Mouse (Mus musculus) midbrain, embryonic 12.5 days (tissue): ENCODE measurements at regions not wholly inside any gene's neighbourhood (a gene's known extent, or its start where the extent isn't known, plus 50 kb on each side); places are given as distances from the start of the nearest gene placed in this dataset.
A peak's percentile ranks its signal among the peaks of the same experiment; 100 is the strongest.

Experiments
- ATAC-seq: fragments of 200-750 bp; cut with Nextera tagmentation; 2 replicates; pipeline ENCODE4 v1.8.0; 2017; ENCODE audit warnings: low read depth, moderate TSS enrichment, moderate library complexity; ENCODE audit not compliant: low FRiP score
- H3K27ac ChIP-seq: fragments of 300-500 bp; sonication (generic); replicated peaks from 2 replicates; pipeline ENCODE4 v1.5.1; 2016; ENCODE audit warnings: mild to moderate bottlenecking
- H3K27me3 ChIP-seq: fragments of 300-500 bp; sonication (generic); 2 replicates; pipeline ENCODE4 v1.6.1; 2016; ENCODE audit warnings: mild to moderate bottlenecking
- H3K36me3 ChIP-seq: fragments of 300-500 bp; sonication (generic); 2 replicates; pipeline ENCODE4 v1.6.1; 2016
- H3K4me1 ChIP-seq: fragments of 300-500 bp; sonication (generic); 2 replicates; pipeline ENCODE4 v1.6.1; 2016
- H3K4me2 ChIP-seq: fragments of 300-500 bp; sonication (generic); replicated peaks from 2 replicates; pipeline ENCODE4 v1.6.1; 2016; ENCODE audit warnings: mild to moderate bottlenecking, moderate library complexity
- H3K4me3 ChIP-seq: fragments of 300-500 bp; sonication (generic); 2 replicates; pipeline ENCODE4 v1.5.1; 2016; ENCODE audit warnings: mild to moderate bottlenecking
- H3K9ac ChIP-seq: fragments of 300-500 bp; sonication (generic); replicated peaks from 2 replicates; pipeline ENCODE4 v1.6.1; 2016; ENCODE audit warnings: mild to moderate bottlenecking, moderate library complexity
- H3K9me3 ChIP-seq: fragments of 300-500 bp; sonication (generic); 2 replicates; pipeline ENCODE4 v1.6.1; 2016; ENCODE audit warnings: mild to moderate bottlenecking
- WGBS: fragments of 180-500 bp; shearing (Covaris S2); methylation state at CpG from one replicate; pipeline ENCODE4 v1.1.7; 2016; 5-methylcytosine and 5-hydroxymethylcytosine counted together

GRCm38 (mm10) chr4:91180241-91181096, 220.1 kb downstream of the Elavl2 start:
- no peaks in the 10 kb centered on the region for H3K9me3 ChIP-seq
- no peak overlapping the region for H3K4me3 ChIP-seq
- H3K36me3 ChIP-seq, result no peaks in the 10 kb centered on the region
- no peaks in the 10 kb centered on the region for H3K4me1 ChIP-seq
- no peak overlapping the region for H3K9ac ChIP-seq
- no peak overlapping the region for H3K27ac ChIP-seq
- H3K4me2 ChIP-seq, result no peak overlapping the region
- ATAC-seq, result no peak; the same call in 1 of the 2 replicates
- H3K27me3 ChIP-seq, result no peaks in the 10 kb centered on the region
- WGBS, result 75% methylated on average over 8 of the region's 8 CpGs

GRCm38 (mm10) chr4:91164280-91165121, 236.1 kb downstream of the Elavl2 start:
- Histone ChIP-seq H3K9ac (no peak overlapping the region), H3K4me1 (no peaks in the 10 kb centered on the region), H3K9me3 (no peaks in the 10 kb centered on the region), H3K4me2 (0 out of 2 replicates have a peak overlapping the region, but pooled peaks have one; percentile 15), H3K27me3 (no peaks in the 10 kb centered on the region), H3K4me3 (no peak overlapping the region), H3K36me3 (no peaks in the 10 kb centered on the region), H3K27ac (no peak overlapping the region; the same call in 1 of the 2 replicates)
- 58% methylated on average over 11 of the region's 11 CpGs for WGBS
- ATAC-seq, result peak; percentile 51

- 62% methylated on average over 7 of the region's 7 CpGs for WGBS
- Histone ChIP-seq H3K36me3 (no peaks in the 10 kb centered on the region), H3K4me1 (no peaks in the 10 kb centered on the region), H3K27ac (no peak overlapping the region), H3K9me3 (no peaks in the 10 kb centered on the region), H3K4me3 (no peak overlapping the region), H3K4me2 (no peak overlapping the region), H3K27me3 (no peaks in the 10 kb centered on the region), H3K9ac (no peak overlapping the region)
- ATAC-seq, result no peak; the same call in 1 of the 2 replicates
Observed at GRCm38 (mm10) chr4:91157047-91157446, 243.5 kb downstream of the Elavl2 start.

- Histone ChIP-seq H3K27ac (no peak overlapping the region), H3K36me3 (no peaks in the 10 kb centered on the region), H3K9me3 (no peaks in the 10 kb centered on the region), H3K4me1 (no peaks in the 10 kb centered on the region), H3K27me3 (no peaks in the 10 kb centered on the region), H3K4me2 (no peak overlapping the region), H3K4me3 (no peak overlapping the region), H3K9ac (no peak overlapping the region)
- no peak for ATAC-seq
- 78% methylated on average over 7 of the region's 7 CpGs for WGBS
Observed at GRCm38 (mm10) chr4:91144666-91145065, 255.9 kb downstream of the Elavl2 start.

GRCm38 (mm10) chr4:91143906-91144305, 256.7 kb downstream of the Elavl2 start:
- ATAC-seq, result no peak
- H3K4me2 ChIP-seq, result no peak overlapping the region
- 88% methylated on average over 5 of the region's 5 CpGs for WGBS
- no peaks in the 10 kb centered on the region for H3K27me3 ChIP-seq
- no peaks in the 10 kb centered on the region for H3K4me1 ChIP-seq
- no peak overlapping the region for H3K4me3 ChIP-seq
- H3K9me3 ChIP-seq, result no peaks in the 10 kb centered on the region
- H3K9ac ChIP-seq, result no peak overlapping the region
- H3K36me3 ChIP-seq, result no peaks in the 10 kb centered on the region
- no peak overlapping the region for H3K27ac ChIP-seq

- H3K4me2 ChIP-seq, result no peak overlapping the region
- WGBS, result 87% methylated on average over 3 of the region's 3 CpGs
- no peaks in the 10 kb centered on the region for H3K36me3 ChIP-seq
- no peak overlapping the region for H3K9ac ChIP-seq
- H3K27ac ChIP-seq, result no peak overlapping the region
- no peaks in the 10 kb centered on the region for H3K4me1 ChIP-seq
- H3K4me3 ChIP-seq, result no peak overlapping the region
- ATAC-seq, result no peak
- no peaks in the 10 kb centered on the region for H3K9me3 ChIP-seq
- H3K27me3 ChIP-seq, result no peaks in the 10 kb centered on the region
Observed at GRCm38 (mm10) chr4:91135327-91135726, 265.3 kb downstream of the Elavl2 start.

GRCm38 (mm10) chr4:91132266-91132665, 268.3 kb downstream of the Elavl2 start:
- no peak overlapping the region for H3K27ac ChIP-seq
- H3K27me3 ChIP-seq, result no peaks in the 10 kb centered on the region
- H3K4me2 ChIP-seq, result no peak overlapping the region
- WGBS, result 93% methylated on average over 7 of the region's 7 CpGs
- no peaks in the 10 kb centered on the region for H3K4me1 ChIP-seq
- H3K9ac ChIP-seq, result no peak overlapping the region
- no peak overlapping the region for H3K4me3 ChIP-seq
- H3K9me3 ChIP-seq, result no peaks in the 10 kb centered on the region
- no peaks in the 10 kb centered on the region for H3K36me3 ChIP-seq
- ATAC-seq, result no peak

GRCm38 (mm10) chr4:91120277-91120676, 280.3 kb downstream of the Elavl2 start:
- H3K4me3 ChIP-seq, result no peak overlapping the region
- H3K9ac ChIP-seq, result no peak overlapping the region
- H3K4me1 ChIP-seq, result no peaks in the 10 kb centered on the region
- H3K27ac ChIP-seq, result no peak overlapping the region
- no peaks in the 10 kb centered on the region for H3K9me3 ChIP-seq
- no peak overlapping the region for H3K4me2 ChIP-seq
- no peak for ATAC-seq
- H3K36me3 ChIP-seq, result no peaks in the 10 kb centered on the region
- WGBS, result 81% methylated on average over 4 of the region's 4 CpGs
- no peaks in the 10 kb centered on the region for H3K27me3 ChIP-seq

- 70% methylated on average over 5 of the region's 5 CpGs for WGBS
- Histone ChIP-seq H3K27me3 (no peaks in the 10 kb centered on the region), H3K36me3 (no peaks in the 10 kb centered on the region), H3K4me2 (no peak overlapping the region), H3K9me3 (no peaks in the 10 kb centered on the region), H3K9ac (no peak overlapping the region), H3K4me1 (no peaks in the 10 kb centered on the region), H3K27ac (no peak overlapping the region), H3K4me3 (no peak overlapping the region)
- ATAC-seq, result no peak
Observed at GRCm38 (mm10) chr4:91116807-91117609, 283.6 kb downstream of the Elavl2 start.

- no peak overlapping the region for H3K27ac ChIP-seq
- H3K9me3 ChIP-seq, result no peaks in the 10 kb centered on the region
- 0 out of 2 replicates have a peak, but pooled peaks cover 7% of the 10 kb centered on the region for H3K4me1 ChIP-seq
- 0 out of 2 replicates have a peak, but pooled peaks have one; percentile 6 for ATAC-seq
- no peaks in the 10 kb centered on the region for H3K27me3 ChIP-seq
- H3K4me3 ChIP-seq, result no peak overlapping the region
- H3K36me3 ChIP-seq, result no peaks in the 10 kb centered on the region
- 81% methylated on average over 11 of the region's 11 CpGs for WGBS
- no peak overlapping the region for H3K4me2 ChIP-seq
- no peak overlapping the region for H3K9ac ChIP-seq
Observed at GRCm38 (mm10) chr4:91111684-91112681, 288.6 kb downstream of the Elavl2 start.

GRCm38 (mm10) chr4:91096086-91096485, 304.5 kb downstream of the Elavl2 start:
- Histone ChIP-seq H3K4me2 (no peak overlapping the region), H3K27ac (no peak overlapping the region), H3K9me3 (no peaks in the 10 kb centered on the region), H3K4me1 (peaks cover 5% of the 10 kb centered on the region; the same call in 1 of the 2 replicates), H3K27me3 (no peaks in the 10 kb centered on the region), H3K9ac (no peak overlapping the region), H3K4me3 (no peak overlapping the region), H3K36me3 (no peaks in the 10 kb centered on the region)
- no peak for ATAC-seq
